Mouse (Mus musculus) myocyte (in vitro differentiated cells): ENCODE measurements around the gene Acaa1b. TPM values are rescaled to one million over a fixed set of nuclear protein-coding genes. Genes with fewer than 3 reads are reported as not detected.
A peak's percentile ranks its signal among the peaks of the same experiment; 100 is the strongest.

ENCODE experiments used
- H3K27me3 ChIP-seq: one replicate; pipeline ENCODE4 v1.6.1; 2011; ENCODE audit not compliant: control insufficient read depth, insufficient read depth, insufficient read length
- H3K36me3 ChIP-seq: one replicate; pipeline ENCODE4 v1.6.1; 2011; ENCODE audit not compliant: control insufficient read depth, insufficient read depth
- H3K4me2 ChIP-seq: one replicate; pipeline ENCODE4 v1.6.1; 2011; ENCODE audit warnings: low read depth, control low read depth
- H3K4me3 ChIP-seq: one replicate; pipeline ENCODE4 v1.5.1; 2011; ENCODE audit warnings: mild to moderate bottlenecking, control low read depth, moderate library complexity
- H3K79me2 ChIP-seq: one replicate; pipeline ENCODE4 v1.6.1; 2011; ENCODE audit not compliant: control insufficient read depth, insufficient read depth
- H3ac ChIP-seq: one replicate; pipeline ENCODE4 v1.6.1; 2011; ENCODE audit not compliant: control insufficient read depth, insufficient read length
- CEBPB ChIP-seq: IDR thresholded peaks from 2 replicates; pipeline ENCODE4 v1.6.1; 2011; ENCODE audit warnings: mild to moderate bottlenecking, moderate library complexity; ENCODE audit not compliant: poor library complexity, insufficient read depth, severe bottlenecking
- E2F4 ChIP-seq: IDR thresholded peaks from one replicate; pipeline ENCODE4 v1.6.1; 2011; ENCODE audit warnings: mild to moderate bottlenecking, control low read depth, moderate library complexity; ENCODE audit not compliant: insufficient read depth
- MAX ChIP-seq: IDR thresholded peaks from one replicate; pipeline ENCODE4 v1.6.1; 2011; ENCODE audit warnings: low read depth, mild to moderate bottlenecking, control low read depth
- MYOD1 ChIP-seq, 3 experiments: IDR thresholded peaks; one replicate each; pipeline ENCODE4 v1.6.1; 2011; ENCODE audit warnings: control low read depth in 2 of 3, low read depth in 2 of 3, mild to moderate bottlenecking in 2 of 3, moderate library complexity in 1 of 3; ENCODE audit not compliant: insufficient read length in 2 of 3, control insufficient read depth in 1 of 3
- MYOG ChIP-seq, 3 experiments: IDR thresholded peaks; one replicate each; pipeline ENCODE4 v1.6.1; 2011; ENCODE audit warnings: control low read depth in 2 of 3, low read depth in 2 of 3, mild to moderate bottlenecking in 2 of 3; ENCODE audit not compliant: insufficient read length in 2 of 3, control insufficient read depth in 1 of 3, insufficient read depth in 1 of 3
- POLR2A ChIP-seq: IDR thresholded peaks from one replicate; pipeline ENCODE4 v1.6.1; 2011; ENCODE audit warnings: low read depth, mild to moderate bottlenecking, control low read depth, moderate library complexity; ENCODE audit not compliant: insufficient read length
- POLR2AphosphoS2 ChIP-seq: IDR thresholded peaks from one replicate; pipeline ENCODE4 v1.6.1; 2011; ENCODE audit warnings: low read depth, control low read depth; ENCODE audit not compliant: insufficient read length
- REST ChIP-seq: IDR thresholded peaks from one replicate; pipeline ENCODE4 v1.6.1; 2011; ENCODE audit warnings: mild to moderate bottlenecking, control low read depth, moderate library complexity; ENCODE audit not compliant: insufficient read depth, insufficient read length
- SRF ChIP-seq: IDR thresholded peaks from one replicate; pipeline ENCODE4 v1.6.1; 2011; ENCODE audit warnings: low read depth; ENCODE audit not compliant: control insufficient read depth, insufficient read length
- TCF12 ChIP-seq: IDR thresholded peaks from one replicate; pipeline ENCODE4 v1.6.1; 2011; ENCODE audit warnings: mild to moderate bottlenecking, control low read depth; ENCODE audit not compliant: poor library complexity, insufficient read depth, severe bottlenecking
- TCF3 ChIP-seq: IDR thresholded peaks from one replicate; pipeline ENCODE4 v1.6.1; 2011; ENCODE audit warnings: low read depth, control low read depth; ENCODE audit not compliant: insufficient read length
- USF1 ChIP-seq: IDR thresholded peaks from one replicate; pipeline ENCODE4 v1.6.1; 2011; ENCODE audit warnings: low read depth, mild to moderate bottlenecking, control low read depth, moderate library complexity
- polyA plus RNA-seq: library from polyadenylated mRNA; unstranded; fragments of >200 nt; fragmentation: generic; extraction: Trizol; gene quantifications from one replicate; pipeline ENCODE4 v1.2.1, GENCODE M21; 2012; ENCODE audit warnings: missing spikeins

The Acaa1b gene
- polyA plus RNA-seq, 1 experiment: 1.7 TPM

DNA sequence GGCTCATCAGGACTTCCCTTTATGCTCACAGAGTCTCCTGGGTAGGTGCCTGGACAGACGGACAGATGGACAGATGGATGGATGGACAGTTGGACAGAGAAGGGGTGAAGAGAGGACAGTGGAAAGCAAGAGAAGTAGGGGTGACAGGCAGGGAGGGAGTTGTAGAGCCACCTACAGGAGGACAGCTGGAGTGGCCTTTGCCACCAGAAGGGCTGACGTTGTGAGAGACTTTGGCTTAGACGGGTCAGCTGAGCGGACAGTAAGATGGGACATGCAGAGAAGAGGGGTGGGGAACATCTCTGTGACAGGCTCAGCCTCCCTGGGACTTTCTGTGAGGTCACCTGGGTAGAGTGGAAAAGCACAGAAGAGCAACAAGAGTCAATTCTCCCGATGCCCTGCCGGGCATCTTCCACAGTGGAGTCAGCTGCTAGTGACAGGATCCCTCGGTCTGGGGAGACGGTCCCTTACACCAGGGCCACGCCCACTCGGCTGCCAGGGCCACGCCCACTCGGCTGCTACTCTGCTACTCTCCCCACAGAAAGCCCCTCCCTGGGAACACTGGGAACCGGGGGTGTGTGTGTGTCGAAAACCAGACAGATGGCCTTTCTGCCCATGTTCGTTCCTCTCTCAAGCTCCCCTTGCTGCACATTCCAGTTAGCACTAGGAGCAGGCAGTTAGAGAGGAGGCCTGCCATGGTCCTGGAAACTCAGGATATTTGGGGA is 56.6 kb downstream of the Acaa1b start:
- Histone ChIP-seq H3ac (no peak overlapping the region), H3K27me3 (no peaks in the 10 kb centered on the region), H3K4me2 (peak overlapping the region; percentile 42), H3K79me2 (no peaks in the 10 kb centered on the region), H3K36me3 (no peaks in the 10 kb centered on the region), H3K4me3 (no peak overlapping the region)
- TF ChIP-seq POLR2AphosphoS2 (no peak), SRF (no peak), TCF3 (no peak), REST (no peak), MYOD1 (IDR thresholded peaks at IDR 0.05; ENCODE audit: control insufficient read depth in 1 of 3, insufficient read length in 2 of 3, low read depth in 2 of 3) (no peak), MYOG (IDR thresholded peaks at IDR 0.05; ENCODE audit: control insufficient read depth in 1 of 3, insufficient read depth in 1 of 3, insufficient read length in 2 of 3, low read depth in 2 of 3) (no peak), USF1 (no peak), POLR2A (no peak), CEBPB (no peak), MAX (no peak), E2F4 (no peak), TCF12 (no peak)

Other genes starting within 250 kb of the Acaa1b start
- 4.9 TPM for gene Ctdspl, start 230.6 kb downstream of the Acaa1b start, polyA plus RNA-seq
- gene Vill, start 104.3 kb downstream of the Acaa1b start, polyA plus RNA-seq: 1.4 TPM
- 9.9 TPM for gene Plcd1, start 63.6 kb downstream of the Acaa1b start, polyA plus RNA-seq
- 0.07 TPM for gene Dlec1, start 54.6 kb downstream of the Acaa1b start, polyA plus RNA-seq
- gene Gm47289, start 2.1 kb upstream of the Acaa1b start, polyA plus RNA-seq: not detected
- gene Slc22a13, start 52.0 kb upstream of the Acaa1b start, polyA plus RNA-seq: not detected
- 13.5 TPM for gene Oxsr1, start 165.3 kb upstream of the Acaa1b start, polyA plus RNA-seq
- 61.7 TPM for gene Acaa1a, start 182.6 kb upstream of the Acaa1b start, polyA plus RNA-seq
- gene Myd88, start 184.3 kb upstream of the Acaa1b start, polyA plus RNA-seq: 16.0 TPM
- 1.7 TPM for gene Xylb, start 200.3 kb upstream of the Acaa1b start, polyA plus RNA-seq
- gene Slc22a14, start 208.5 kb upstream of the Acaa1b start, polyA plus RNA-seq: not detected
- gene Acvr2b, start 245.0 kb upstream of the Acaa1b start, polyA plus RNA-seq: 1.8 TPM